Mouse (Mus musculus) CH12.LX (cell line): ENCODE data around the gene Maml2. TPM values are rescaled to one million over a fixed set of nuclear protein-coding genes. Genes with fewer than 3 reads are reported as not detected.

Experiments used
- DNase-seq: peaks from one replicate; pipeline ENCODE4 v3.0.0-alpha.2; 2013; ENCODE audit errors: extremely low read depth
- H3K27ac ChIP-seq: 2 replicates; pipeline ENCODE4 v1.5.1; 2012; ENCODE audit warnings: low read depth, mild to moderate bottlenecking, control low read depth, moderate library complexity; ENCODE audit not compliant: insufficient read depth
- H3K27me3 ChIP-seq: replicated peaks from 2 replicates; pipeline ENCODE3; 2012; ENCODE audit warnings: inconsistent platforms
- H3K36me3 ChIP-seq, 2 experiments: replicated peaks in 1 of 2; 2 replicates each; pipeline versions ENCODE3 to v1.6.1; 2012; ENCODE audit warnings: inconsistent platforms in 1 of 2, low read length in 1 of 2, mild to moderate bottlenecking in 1 of 2, mixed read lengths in 1 of 2, moderate library complexity in 1 of 2; ENCODE audit not compliant: control insufficient read depth in 1 of 2, insufficient read depth in 1 of 2
- H3K4me1 ChIP-seq, 2 experiments: 2 replicates each; pipeline ENCODE4 v1.6.1; 2012; ENCODE audit warnings: inconsistent platforms in 1 of 2, moderate library complexity in 1 of 2; ENCODE audit not compliant: insufficient read depth in 2 of 2, control insufficient read depth in 1 of 2
- H3K4me2 ChIP-seq: 2 replicates; pipeline ENCODE4 v1.6.1; 2012; ENCODE audit warnings: low read depth, mild to moderate bottlenecking, control low read depth; ENCODE audit not compliant: poor library complexity, insufficient read depth, severe bottlenecking
- H3K4me3 ChIP-seq, 3 experiments: fragments of 150-350 bp in 1 of 3; sonication (generic) in 1 of 3; replicated peaks in 1 of 3; 2 replicates each; pipeline versions ENCODE3 to v1.5.1; 2011 to 2012; ENCODE audit warnings: low read depth in 2 of 3, low read length in 2 of 3, mild to moderate bottlenecking in 2 of 3, moderate library complexity in 2 of 3, control low read depth in 1 of 3, improper control_type of control experiment in 1 of 3, inconsistent platforms in 1 of 3, mixed read lengths in 1 of 3; ENCODE audit not compliant: poor library complexity in 1 of 3
- H3K79me2 ChIP-seq: replicated peaks from 2 replicates; pipeline ENCODE4 v1.6.1; 2012; ENCODE audit warnings: mild to moderate bottlenecking, moderate library complexity; ENCODE audit not compliant: control insufficient read depth, poor library complexity, insufficient read depth, severe bottlenecking; ENCODE audit errors: extremely low read depth
- H3K9ac ChIP-seq: 2 replicates; pipeline ENCODE4 v1.6.1; 2012; ENCODE audit warnings: low read depth, mild to moderate bottlenecking, control low read depth, moderate library complexity; ENCODE audit not compliant: insufficient read depth
- H3K9me3 ChIP-seq: replicated peaks from 2 replicates; pipeline ENCODE3; 2012; ENCODE audit warnings: low read length, inconsistent platforms, mixed read lengths
- BHLHE40 ChIP-seq: IDR thresholded peaks from 2 replicates; pipeline ENCODE4 v1.6.1; 2011; ENCODE audit warnings: mild to moderate bottlenecking, low read depth, low read length, improper control_type of control experiment
- CTCF ChIP-seq, 2 experiments: IDR thresholded peaks in 1 of 2; conservative IDR thresholded peaks in 1 of 2; 2 replicates each; pipeline ENCODE4 v1.5.1; 2011 to 2012; ENCODE audit warnings: low read depth in 2 of 2, low read length in 2 of 2, improper control_type of control experiment in 1 of 2, inconsistent platforms in 1 of 2, mild to moderate bottlenecking in 1 of 2, moderate library complexity in 1 of 2
- ELF1 ChIP-seq: IDR thresholded peaks from 2 replicates; pipeline ENCODE4 v1.6.1; 2014; ENCODE audit warnings: low read depth, mild to moderate bottlenecking, inconsistent platforms, low read length, improper control_type of control experiment
- ETS1 ChIP-seq: conservative IDR thresholded peaks from 2 replicates; pipeline ENCODE4 v1.6.1; 2012; ENCODE audit warnings: low read depth, mild to moderate bottlenecking, inconsistent platforms, low read length, improper control_type of control experiment, moderate library complexity
- IRF4 ChIP-seq: IDR thresholded peaks from 2 replicates; pipeline ENCODE4 v1.6.1; 2014; ENCODE audit warnings: low read depth, mild to moderate bottlenecking, inconsistent platforms, low read length, improper control_type of control experiment
- JUND ChIP-seq: conservative IDR thresholded peaks from 2 replicates; pipeline ENCODE4 v1.6.1; 2011; ENCODE audit warnings: low read depth, low read length, improper control_type of control experiment
- MEF2A ChIP-seq: IDR thresholded peaks from 2 replicates; pipeline ENCODE4 v1.6.1; 2014; ENCODE audit warnings: low read depth, mild to moderate bottlenecking, inconsistent platforms, low read length, improper control_type of control experiment, borderline replicate concordance
- MXI1 ChIP-seq: IDR thresholded peaks from 2 replicates; pipeline ENCODE4 v1.6.1; 2011; ENCODE audit warnings: mild to moderate bottlenecking, low read depth, low read length, improper control_type of control experiment
- MYC ChIP-seq: IDR thresholded peaks from 2 replicates; pipeline ENCODE4 v1.6.1; 2011; ENCODE audit warnings: low read depth, mild to moderate bottlenecking, improper control_type of control experiment, low read length
- PAX5 ChIP-seq: IDR thresholded peaks from 2 replicates; pipeline ENCODE4 v1.6.1; 2012; ENCODE audit warnings: low read length, inconsistent platforms, mixed read lengths
- POLR2A ChIP-seq: IDR thresholded peaks from 2 replicates; pipeline ENCODE4 v1.6.1; 2011; ENCODE audit warnings: low read depth, mild to moderate bottlenecking, improper control_type of control experiment, low read length
- RAD21 ChIP-seq: IDR thresholded peaks from 2 replicates; pipeline ENCODE4 v1.6.1; 2011; ENCODE audit warnings: low read depth, mild to moderate bottlenecking, low read length, improper control_type of control experiment, moderate library complexity
- SIN3A ChIP-seq: IDR thresholded peaks from 2 replicates; pipeline ENCODE4 v1.6.1; 2012; ENCODE audit warnings: low read length, improper control_type of control experiment, inconsistent platforms
- SMC3 ChIP-seq: IDR thresholded peaks from 2 replicates; pipeline ENCODE4 v1.6.1; 2011; ENCODE audit warnings: low read depth, low read length, improper control_type of control experiment
- TBP ChIP-seq: conservative IDR thresholded peaks from 2 replicates; pipeline ENCODE4 v1.6.1; 2011; ENCODE audit warnings: low read depth, low read length, improper control_type of control experiment
- ZC3H11A ChIP-seq: IDR thresholded peaks from 2 replicates; pipeline ENCODE4 v1.6.1; 2012; ENCODE audit warnings: low read depth, mild to moderate bottlenecking, inconsistent platforms, low read length, improper control_type of control experiment
- ZNF384 ChIP-seq: IDR thresholded peaks from 2 replicates; pipeline ENCODE4 v1.6.1; 2012; ENCODE audit warnings: low read depth, low read length, improper control_type of control experiment, inconsistent platforms
- dilution Hi-C: fragments of 300-500 bp; cut with MboI; formaldehyde crosslinking; loops from 2 replicates; pipeline ENCODE4 v1.14.3; 2020; ENCODE audit warnings: low sequenced_read_pairs; ENCODE audit not compliant: extremely low pct_unique_long_range_greater_than_20kb, extremely low pct_ligation_motif_present
- in situ Hi-C: fragments of 300-500 bp; cut with MboI; formaldehyde crosslinking; loops from 3 replicates; pipeline ENCODE4 v1.14.3; 2019; ENCODE audit warnings: low sequenced_read_pairs, low pct_ligation_motif_present, low pct_unique_long_range_greater_than_20kb, mixed read lengths
- polyA plus RNA-seq: library from polyadenylated mRNA; unstranded; fragments of >175 nt; gene quantifications from 2 replicates; pipeline ENCODE4 v1.2.1, GENCODE M21; 2012; ENCODE audit warnings: low read depth; ENCODE audit not compliant: insufficient read length
- total RNA-seq, 2 experiments: library from RNA; depleted of rRNA; stranded (reverse); fragments of 300-350 nt in 1 of 2; fragments of >200 nt in 1 of 2; gene quantifications; 2 replicates each; pipeline ENCODE4 v1.2.3; 2012 to 2014

Maml2 gene
- total and polyA plus RNA-seq, 3 experiments: 5.9 to 9.1 (median 5.9) TPM

DNA sequence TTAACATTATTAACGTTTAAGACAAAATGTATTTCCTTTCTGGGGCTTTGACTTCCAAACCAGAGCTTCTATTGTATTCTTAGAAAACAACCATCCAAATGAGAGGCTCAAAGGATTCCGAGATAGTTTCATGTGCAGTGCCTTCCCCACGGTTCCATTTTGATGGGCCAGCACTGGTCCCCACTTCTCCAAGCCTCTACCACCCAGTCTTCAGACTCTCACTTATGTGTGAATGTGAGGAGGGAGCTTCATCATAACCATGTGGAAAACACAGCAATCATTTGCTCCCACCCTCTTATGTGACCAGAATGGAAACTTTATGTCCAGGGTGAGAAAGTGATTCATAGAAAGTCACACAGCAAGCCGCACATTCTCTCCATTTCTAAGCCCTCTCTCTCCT, 354.1 kb downstream of the Maml2 start:
- H3K4me2 ChIP-seq: no peak overlapping the region
- peaks cover 0 to 9% of the 10 kb centered on the region in 2 experiments; a peak in 1 of 4 replicates for H3K4me1 ChIP-seq
- DNase-seq: no peak
- TF ChIP-seq JUND (no peak), MYC (no peak)
- no peak overlapping the region for H3K27ac ChIP-seq
- in situ Hi-C loops (no loop called here), dilution Hi-C loops (no loop called here)
- H3K4me3 ChIP-seq: no peak overlapping the region
- peaks cover 0 to 5% of the 10 kb centered on the region in 2 experiments for H3K36me3 ChIP-seq
- no peak overlapping the region for H3K9ac ChIP-seq
- H3K9me3 ChIP-seq: no peaks in the 10 kb centered on the region
- H3K27me3 ChIP-seq: no peaks in the 10 kb centered on the region
- H3K79me2 ChIP-seq: no peaks in the 10 kb centered on the region

- H3K79me2 ChIP-seq: no peaks in the 10 kb centered on the region
- H3K9me3 ChIP-seq: no peaks in the 10 kb centered on the region
- DNase-seq: no peak
- dilution Hi-C loops: no loop called here
- TF ChIP-seq ELF1: no peak
- TF ChIP-seq IRF4: no peak
- TF ChIP-seq SIN3A: no peak
- TF ChIP-seq PAX5: no peak
- TF ChIP-seq ETS1: no peak
- no peak for TF ChIP-seq BHLHE40
- no peak for TF ChIP-seq POLR2A
- no peak for TF ChIP-seq ZNF384
- no peak for TF ChIP-seq TBP
- no peak for TF ChIP-seq MXI1
- TF ChIP-seq, all 38 proteins: peak for 0
- Histone ChIP-seq H3K4me1 (peaks cover 0 to 9% of the 10 kb centered on the region in 2 experiments; a peak in 1 of 4 replicates), H3K36me3 (peaks cover 0 to 5% of the 10 kb centered on the region in 2 experiments), H3K27me3 (no peaks in the 10 kb centered on the region), H3K27ac (no peak overlapping the region), H3K9ac (no peak overlapping the region), H3K4me2 (no peak overlapping the region), H3K4me3 (no peak overlapping the region)
- in situ Hi-C loops: no loop called here
Observed at GRCm38 (mm10) chr9:13652389-13652877, 354.7 kb downstream of the Maml2 start.

DNA sequence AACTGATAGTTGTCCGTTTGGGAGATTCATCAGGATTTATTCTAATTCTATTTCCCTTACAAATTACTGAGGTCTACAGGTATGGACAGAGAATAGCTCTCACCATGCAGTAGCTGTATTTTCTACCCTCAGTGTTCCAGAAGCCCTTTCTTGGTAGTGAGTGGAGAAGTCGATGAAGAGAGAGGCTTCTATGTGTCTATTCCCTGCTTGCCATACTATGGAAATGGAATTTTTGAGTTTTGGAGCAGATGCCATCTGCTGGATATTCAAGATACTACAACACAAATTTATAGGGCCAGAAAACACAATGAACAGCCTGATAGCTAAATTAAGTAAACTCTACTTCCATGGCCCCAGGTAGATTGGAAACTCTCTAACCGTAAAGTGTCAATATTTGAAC, 355.2 kb downstream of the Maml2 start:
- DNase-seq: peak; percentile 29
- Histone ChIP-seq H3K27ac (no peak overlapping the region), H3K79me2 (no peaks in the 10 kb centered on the region), H3K4me2 (no peak overlapping the region), H3K4me3 (no peak overlapping the region), H3K9ac (no peak overlapping the region), H3K9me3 (no peaks in the 10 kb centered on the region), H3K27me3 (no peaks in the 10 kb centered on the region), H3K36me3 (peaks cover 0 to 5% of the 10 kb centered on the region in 2 experiments), H3K4me1 (peaks cover 0 to 9% of the 10 kb centered on the region in 2 experiments; a peak in 1 of 4 replicates)
- dilution Hi-C loops: no loop called here
- in situ Hi-C loops: no loop called here
- TF ChIP-seq SMC3 (peak; percentile 85), MEF2A (no peak), CTCF (conservative IDR thresholded peaks at IDR 0.05 in 1 of 2, IDR thresholded peaks at IDR 0.05 in 1 of 2; ENCODE audit: low read depth in 2 of 2, low read length in 2 of 2) (peak in 1 of 2 experiments; percentile 66; a peak in 3 of 4 replicates), RAD21 (peak; percentile 62), ZC3H11A (peak; percentile 26; the same call in 1 of the 2 replicates)
- TF ChIP-seq, all 38 proteins: peak for 4
